ENCODE assay signal across 9 mouse cellular contexts in genomic region chr7:84604501-84604900, GRCm38 (mm10). TPM values are rescaled to one million over a fixed set of nuclear protein-coding genes. Genes with fewer than 3 reads are reported as not detected.
DNase-seq lines count a peak whose midpoint lies in the region; ATAC-seq and TF ChIP-seq lines count a peak whose summit lies in the region.
"Had no signal": no experiment of that assay in that cellular context is flagged by ENCODE, and none has a peak within 500 bp of the region (broad histone marks: within the 10 kb centered on the region; RNA-seq: fewer than 3 reads in every experiment).

No protein-coding gene starts in this region.

- WGBS in intestine, postnatal 0 days, result 27% methylated on average over 3 of the region's 3 CpGs
- 65% methylated on average over 3 of the region's 3 CpGs for WGBS in lung, embryonic 16.5 days

- no peak overlapping the region for H3K9ac ChIP-seq in intestine, postnatal 0 days (ENCODE audit: low read depth, low read length)
- H3K9ac ChIP-seq in lung, embryonic 16.5 days (ENCODE audit: low read length), result no peak overlapping the region

- peak overlapping the region; percentile 50; the same call in 1 of the 2 replicates for H3K27ac ChIP-seq in intestine, postnatal 0 days (ENCODE audit: low read depth, low read length)
- H3K27ac ChIP-seq in lung, embryonic 16.5 days (ENCODE audit: low read length), result no peak overlapping the region

- no peaks in the 10 kb centered on the region for H3K27me3 ChIP-seq in E14TG2a.4 (ENCODE audit: insufficient read depth, low read length)
- no peaks in the 10 kb centered on the region for H3K27me3 ChIP-seq in intestine, postnatal 0 days (replicated peaks; ENCODE audit: control insufficient read depth, insufficient read depth, low read length)
- no peaks in the 10 kb centered on the region for H3K27me3 ChIP-seq in lung, embryonic 16.5 days (ENCODE audit: control insufficient read depth, insufficient read depth, low read depth, low read length)

- H3K4me1 ChIP-seq in E14TG2a.4 (replicated peaks; ENCODE audit: low read depth, low read length), result peaks cover 24% of the 10 kb centered on the region
- no peaks in the 10 kb centered on the region for H3K4me1 ChIP-seq in intestine, postnatal 0 days (replicated peaks; ENCODE audit: control insufficient read depth, insufficient read depth, low read length)
- H3K4me1 ChIP-seq in lung, embryonic 16.5 days (replicated peaks; ENCODE audit: control insufficient read depth, insufficient read depth, low read length), result peaks cover 11% of the 10 kb centered on the region

- no peaks in the 10 kb centered on the region for H3K9me3 ChIP-seq in E14TG2a.4 (ENCODE audit: low read length)
- no peaks in the 10 kb centered on the region for H3K9me3 ChIP-seq in intestine, postnatal 0 days (ENCODE audit: control insufficient read depth)
- no peaks in the 10 kb centered on the region for H3K9me3 ChIP-seq in lung, embryonic 16.5 days (ENCODE audit: control insufficient read depth, low read length)

- H3K4me3 ChIP-seq in E14TG2a.4 (replicated peaks; ENCODE audit: low read length), result 0 out of 2 replicates have a peak overlapping the region, but pooled peaks have one; percentile 85
- H3K4me3 ChIP-seq in intestine, postnatal 0 days (ENCODE audit: low read depth, low read length), result no peak overlapping the region
- H3K4me3 ChIP-seq in lung, embryonic 16.5 days (ENCODE audit: low read length), result no peak overlapping the region

- intact Hi-C loops in heart, postnatal 36 days (cut with DNase I), result no loop called here

- peak; percentile 89 for ATAC-seq in intestine, postnatal 0 days
- no peak for ATAC-seq in lung, embryonic 16.5 days (ENCODE audit: low read depth)

- no peak for TF ChIP-seq CTCF in E14TG2a.4 (conservative IDR thresholded peaks at IDR 0.05; ENCODE audit: low read length)
- no peak for TF ChIP-seq CTCF in intestine, postnatal 0 days (IDR thresholded peaks at IDR 0.05; ENCODE audit: low read depth)

- peaks cover 22% of the 10 kb centered on the region for H3K36me3 ChIP-seq in E14TG2a.4 (ENCODE audit: insufficient read depth, low read length)
- peaks cover 4% of the 10 kb centered on the region; the same call in 1 of the 2 replicates for H3K36me3 ChIP-seq in intestine, postnatal 0 days (ENCODE audit: control insufficient read depth, insufficient read depth)
- no peaks in the 10 kb centered on the region for H3K36me3 ChIP-seq in lung, embryonic 16.5 days (ENCODE audit: control insufficient read depth, insufficient read depth, low read length)

- H3K4me2 ChIP-seq in intestine, postnatal 0 days (replicated peaks; ENCODE audit: low read depth), result peak overlapping the region; percentile 88; the same call in 1 of the 2 replicates
- 0 out of 2 replicates have a peak overlapping the region, but pooled peaks have one; percentile 95 for H3K4me2 ChIP-seq in lung, embryonic 16.5 days (ENCODE audit: low read depth, low read length)

- peak; percentile 20 for DNase-seq in heart, adult 8-10 months (ENCODE audit: low spot score)
- DNase-seq in heart, postnatal 36 days, result no peak
- no peak for DNase-seq in gastrocnemius, postnatal 4 days (ENCODE audit: low spot score in 2 of 2)
- no peak for DNase-seq in urinary bladder, postnatal 25 days (ENCODE audit: low spot score)
- DNase-seq in right cerebral cortex, postnatal 36 days (ENCODE audit: low spot score in 2 of 2), result no peak
- DNase-seq: cerebellum, adult 9-10 months had no signal

RNA-seq across cellular contexts. Expression of gene Fah, which starts 2.0 kb away (rescaled TPM):
- 10 to 100 TPM; 19.1 to 31.0 (median 23.4) TPM for total RNA-seq in heart, adult 8-10 months (2022)
- 10 to 100 TPM; 19.8 to 22.6 TPM for total RNA-seq in heart, postnatal 36 days (2021)
- polyA plus RNA-seq in intestine, postnatal 0 days (2015; fragmentation: Nextera tagmentation; extraction: Ambion mirVana), result 11.1 and 16.5 TPM in 2 replicates
- polyA plus RNA-seq in lung, embryonic 16.5 days (2015; fragmentation: Nextera tagmentation; extraction: Ambion mirVana), result 13.5 and 14.0 TPM in 2 replicates
- total RNA-seq in gastrocnemius, postnatal 4 days (2021), result 1 to 10 TPM; 5.3 to 5.9 TPM
